In genomic region chr16:38132210-38132609, GRCm38 (mm10) we compare ENCODE assay signal across 10 mouse cellular contexts. TPM values are rescaled to one million over a fixed set of nuclear protein-coding genes. Genes with fewer than 3 reads are reported as not detected.
A peak's percentile ranks its signal among the peaks of the same experiment; 100 is the strongest.
DNase-seq lines count a peak whose midpoint lies in the region; ATAC-seq and TF ChIP-seq lines count a peak whose summit lies in the region.
"Had no signal": no experiment of that assay in that cellular context is flagged by ENCODE, and none has a peak within 500 bp of the region (broad histone marks: within the 10 kb centered on the region; RNA-seq: fewer than 3 reads in every experiment).

No protein-coding gene starts in this region.

- peak overlapping the region; percentile 77 for H3K27ac ChIP-seq in heart, embryonic 12.5 days (ENCODE audit: poor library complexity, severe bottlenecking)
- peak overlapping the region; percentile 5; the same call in 1 of the 2 replicates for H3K27ac ChIP-seq in left cerebral cortex, adult 2 months
- H3K27ac ChIP-seq in bone marrow macrophage, adult 2 months (ENCODE audit: insufficient read depth, low read depth, low read length) = peak overlapping the region; percentile 40
- H3K27ac ChIP-seq in liver, embryonic 14.5 days = no peak overlapping the region
- H3K27ac ChIP-seq: limb, embryonic 15.5 days had no signal

- no peaks in the 10 kb centered on the region for H3K9me3 ChIP-seq in heart, embryonic 12.5 days (replicated peaks)
- H3K9me3 ChIP-seq in liver, embryonic 14.5 days (ENCODE audit: control insufficient read depth, low read length) = no peaks in the 10 kb centered on the region
- H3K9me3 ChIP-seq: limb, embryonic 15.5 days had no signal

- TF ChIP-seq EP300 in liver, embryonic 14.5 days (IDR thresholded peaks at IDR 0.05; ENCODE audit: low read depth) = no peak

- H3K36me3 ChIP-seq in heart, embryonic 12.5 days = 0 out of 2 replicates have a peak, but pooled peaks cover 4% of the 10 kb centered on the region
- H3K36me3 ChIP-seq in liver, embryonic 14.5 days (replicated peaks; ENCODE audit: control insufficient read depth, insufficient read depth, low read depth) = no peaks in the 10 kb centered on the region
- H3K36me3 ChIP-seq: limb, embryonic 15.5 days had no signal

- no peak for ATAC-seq in heart, embryonic 12.5 days (ENCODE audit: insufficient number of reproducible peaks, low FRiP score)
- no peak for ATAC-seq in liver, embryonic 14.5 days (ENCODE audit: insufficient read depth)

- H3K27me3 ChIP-seq in heart, embryonic 12.5 days (replicated peaks) = no peaks in the 10 kb centered on the region
- H3K27me3 ChIP-seq in liver, embryonic 14.5 days (ENCODE audit: control insufficient read depth, insufficient read depth, low read length) = no peaks in the 10 kb centered on the region
- H3K27me3 ChIP-seq: limb, embryonic 15.5 days had no signal

- peaks cover 66% of the 10 kb centered on the region for H3K4me1 ChIP-seq in heart, embryonic 12.5 days (replicated peaks)
- H3K4me1 ChIP-seq in bone marrow macrophage, adult 2 months (ENCODE audit: control insufficient read depth, insufficient read depth, low read length) = peaks cover 32% of the 10 kb centered on the region
- H3K4me1 ChIP-seq in liver, embryonic 14.5 days (replicated peaks; ENCODE audit: control insufficient read depth in 2 of 2, insufficient read depth in 2 of 2, low read length in 1 of 2) = peaks cover 3 to 13% of the 10 kb centered on the region in 2 experiments; a peak in 3 of 4 replicates

- WGBS in heart, embryonic 12.5 days = 66% methylated on average over 7 of the region's 7 CpGs
- 54% methylated on average over 7 of the region's 7 CpGs for WGBS in liver, embryonic 14.5 days (ENCODE audit: insufficient replicate concordance)

- H3K9ac ChIP-seq in heart, embryonic 12.5 days = no peak overlapping the region
- H3K9ac ChIP-seq in liver, embryonic 14.5 days (replicated peaks) = no peak overlapping the region
- H3K9ac ChIP-seq: limb, embryonic 15.5 days had no signal

- no peak overlapping the region; the same call in 1 of the 2 replicates for H3K4me3 ChIP-seq in heart, embryonic 12.5 days
- no peak overlapping the region for H3K4me3 ChIP-seq in left cerebral cortex, adult 2 months
- peak overlapping the region; percentile 64 for H3K4me3 ChIP-seq in bone marrow macrophage, adult 2 months (ENCODE audit: insufficient read depth, low read length)
- H3K4me3 ChIP-seq in liver, embryonic 14.5 days (ENCODE audit: insufficient read depth in 1 of 2, low read depth in 2 of 2, low read length in 2 of 2) = no peak overlapping the region
- H3K4me3 ChIP-seq: limb, embryonic 15.5 days had no signal

- TF ChIP-seq POLR2A in bone marrow macrophage, adult 2 months (IDR thresholded peaks at IDR 0.05; ENCODE audit: borderline replicate concordance, low read depth, low read length) = no peak

- no peak for TF ChIP-seq CTCF in left cerebral cortex, adult 2 months (IDR thresholded peaks at IDR 0.05)
- TF ChIP-seq CTCF in bone marrow macrophage, adult 2 months (IDR thresholded peaks at IDR 0.05; ENCODE audit: low read depth, low read length) = no peak
- TF ChIP-seq CTCF in liver, embryonic 14.5 days (IDR thresholded peaks at IDR 0.05; ENCODE audit: low read depth) = no peak

- intact Hi-C loops in left cerebral cortex, adult 2 months (cut with DNase I) = no loop called here

- no peak for DNase-seq in heart, adult 8-10 months (ENCODE audit: low spot score)
- DNase-seq in left cerebral cortex, adult 2 months (ENCODE audit: extremely low spot score in 1 of 2, low spot score in 2 of 2) = no peak
- DNase-seq in left cerebral cortex, adult 11 months (ENCODE audit: low spot score) = no peak
- DNase-seq in liver, embryonic 14.5 days (ENCODE audit: low read depth in 3 of 3, low spot score in 3 of 3) = no peak
- DNase-seq in right cerebral cortex, postnatal 10 days (ENCODE audit: low spot score in 2 of 2) = no peak
- DNase-seq in urinary bladder, postnatal 10 days (ENCODE audit: low spot score) = no peak
- DNase-seq: right cerebral cortex, postnatal 4 days had no signal

- H3K4me2 ChIP-seq in heart, embryonic 12.5 days = peak overlapping the region; percentile 58
- H3K4me2 ChIP-seq in liver, embryonic 14.5 days (ENCODE audit: low read depth) = peak overlapping the region; percentile 35
- H3K4me2 ChIP-seq: limb, embryonic 15.5 days had no signal

RNA-seq across cellular contexts. Expression of gene Gsk3b, which starts 43.4 kb away (rescaled TPM):
- polyA plus RNA-seq in heart, embryonic 12.5 days (2016; fragmentation: Nextera tagmentation; extraction: Ambion mirVana) = 46.8 and 47.3 TPM in 2 replicates
- 10 to 100 TPM; 48.8 to 54.3 (median 53.0) TPM for total RNA-seq in heart, adult 8-10 months (2022)
- 100 to 1,000 TPM; 179 to 181 TPM for total RNA-seq in left cerebral cortex, adult 2 months (2021)
- 34.7 and 39.2 TPM in 2 replicates for polyA plus RNA-seq in bone marrow macrophage, adult 2 months (2012; ENCODE audit: insufficient read depth, insufficient read length, missing spikeins)
- 2.9 TPM in 2 replicates for polyA plus RNA-seq in liver, embryonic 14.5 days (2012; rRNA removed)
- 10.3 and 10.8 TPM in 2 replicates for polyA plus RNA-seq in liver, embryonic 14.5 days (2014; fragmentation: Nextera tagmentation; extraction: Ambion mirVana)
